Mouse (Mus musculus) testis, adult 2 months (tissue): ENCODE measurements around the gene Amacr. TPM values are rescaled to one million over a fixed set of nuclear protein-coding genes. Genes with fewer than 3 reads are reported as not detected.

Experiments used
- H3K27ac ChIP-seq: fragments of 200-500 bp; 2 replicates; pipeline ENCODE4 v1.5.1; 2012; ENCODE audit warnings: low read depth, low read length; ENCODE audit not compliant: control insufficient read depth, insufficient read depth
- H3K27me3 ChIP-seq: fragments of 200-500 bp; 2 replicates; pipeline ENCODE4 v1.6.1; 2012; ENCODE audit warnings: mild to moderate bottlenecking, low read length, moderate library complexity; ENCODE audit not compliant: control insufficient read depth, insufficient read depth
- H3K36me3 ChIP-seq: fragments of 200-500 bp; 2 replicates; pipeline ENCODE4 v1.6.1; 2012; ENCODE audit warnings: mild to moderate bottlenecking, low read length; ENCODE audit not compliant: control insufficient read depth, insufficient read depth
- H3K4me1 ChIP-seq: fragments of 200-500 bp; 2 replicates; pipeline ENCODE4 v1.6.1; 2012; ENCODE audit warnings: low read length; ENCODE audit not compliant: control insufficient read depth, insufficient read depth
- H3K4me3 ChIP-seq: fragments of 200-500 bp; 2 replicates; pipeline ENCODE4 v1.5.1; 2012; ENCODE audit warnings: low read depth, mild to moderate bottlenecking, low read length, moderate library complexity, mixed read lengths; ENCODE audit not compliant: control insufficient read depth
- CTCF ChIP-seq: fragments of 200-500 bp; IDR thresholded peaks from 2 replicates; pipeline ENCODE4 v1.5.1; 2012; ENCODE audit warnings: low read depth, mild to moderate bottlenecking, inconsistent platforms, low read length, moderate library complexity; ENCODE audit not compliant: control insufficient read depth, insufficient read depth, insufficient replicate concordance
- POLR2A ChIP-seq: fragments of 200-500 bp; IDR thresholded peaks from 2 replicates; pipeline ENCODE4 v1.6.1; 2012; ENCODE audit warnings: low read depth, mild to moderate bottlenecking, inconsistent platforms, low read length, moderate library complexity; ENCODE audit not compliant: control insufficient read depth
- polyA plus RNA-seq: library from polyadenylated mRNA; depleted of rRNA; stranded (reverse); fragments of >200 nt; gene quantifications from 2 replicates; pipeline ENCODE4 v1.2.3, GENCODE M21; 2012

The Amacr gene
- polyA plus RNA-seq, 1 experiment: 2.7 TPM

DNA sequence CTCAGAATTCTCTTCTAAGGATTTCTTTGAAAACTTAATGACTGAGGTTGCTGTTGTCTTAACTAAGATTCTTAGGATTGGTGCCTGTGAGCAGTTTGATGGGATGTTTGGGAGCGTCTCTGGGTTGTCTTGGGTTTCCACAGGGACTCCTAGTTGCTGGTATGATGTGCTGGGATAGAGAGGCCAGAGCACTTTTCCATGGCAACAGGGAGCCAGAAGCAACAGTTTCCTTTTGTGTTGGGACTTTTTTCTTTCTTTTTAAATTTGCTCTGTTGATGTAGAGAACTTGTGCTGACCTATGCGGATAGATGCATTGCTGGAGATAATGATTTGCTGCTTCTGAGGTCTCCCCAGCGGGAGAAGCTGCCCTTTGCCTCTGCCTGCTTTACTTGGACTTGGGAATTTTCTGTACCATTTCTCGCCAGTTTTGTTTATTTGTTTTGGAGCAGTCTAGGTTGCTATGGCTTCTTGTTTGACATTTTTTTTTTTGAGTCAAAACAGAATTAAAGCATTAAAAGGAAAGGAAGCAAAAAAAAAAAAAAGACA lies 28.7 kb upstream of the Amacr start:
- H3K4me3 ChIP-seq: no peak overlapping the region
- no peaks in the 10 kb centered on the region for H3K36me3 ChIP-seq
- H3K27me3 ChIP-seq: no peaks in the 10 kb centered on the region
- TF ChIP-seq CTCF (no peak), POLR2A (no peak)
- H3K27ac ChIP-seq: peak overlapping the region; percentile 29
- peaks cover 5% of the 10 kb centered on the region for H3K4me1 ChIP-seq

DNA sequence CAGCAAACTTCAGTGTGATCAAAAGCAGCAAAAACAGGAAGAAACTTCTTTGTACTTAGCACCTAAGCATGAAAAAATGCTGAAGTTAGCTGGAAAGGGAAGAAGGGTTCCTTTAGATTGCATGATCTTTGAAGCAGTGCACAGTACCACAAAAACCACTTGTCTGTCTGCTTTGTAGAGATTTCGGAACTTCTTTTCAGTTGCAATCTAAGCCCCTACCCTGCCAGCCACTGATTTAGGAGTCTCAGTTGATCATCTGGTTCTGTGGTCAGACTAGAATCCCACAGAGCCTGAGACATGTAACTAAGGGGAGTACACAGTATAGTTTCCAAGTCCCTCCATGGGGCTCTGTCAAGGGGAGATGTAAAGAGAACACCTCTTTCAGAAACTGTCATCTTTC lies 28.1 kb upstream of the Amacr start:
- Histone ChIP-seq H3K4me1 (peaks cover 5% of the 10 kb centered on the region), H3K4me3 (no peak overlapping the region), H3K27ac (no peak overlapping the region; the same call in 1 of the 2 replicates), H3K36me3 (no peaks in the 10 kb centered on the region), H3K27me3 (no peaks in the 10 kb centered on the region)
- TF ChIP-seq POLR2A (no peak), CTCF (no peak)

- Histone ChIP-seq H3K27ac (peak overlapping the region; percentile 60; the same call in 1 of the 2 replicates), H3K4me3 (no peak overlapping the region)
These were observed 27.1 kb upstream of the Amacr start for GRCm38 (mm10) chr15:10954381-10955016.

DNA sequence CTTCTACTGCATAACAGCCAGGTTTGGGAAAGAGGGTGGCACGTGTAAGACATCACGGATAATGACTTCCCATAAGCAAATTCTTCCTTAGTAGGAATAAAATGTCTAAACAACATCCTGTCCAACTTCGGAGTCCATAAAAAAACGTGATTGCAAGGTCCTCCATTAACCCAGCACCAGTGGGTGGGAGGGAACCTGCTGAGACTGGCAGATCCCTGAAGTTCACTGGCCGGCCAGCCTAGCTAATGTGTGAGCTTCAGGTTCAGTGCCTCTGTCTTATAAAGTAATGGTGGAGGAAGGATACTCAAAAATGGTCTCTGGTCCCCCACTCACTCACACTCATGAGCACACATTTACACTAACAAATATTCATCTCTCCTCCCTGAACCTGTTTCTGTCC lies 26.4 kb upstream of the Amacr start:
- H3K4me3 ChIP-seq: no peak overlapping the region

More at GRCm38 (mm10) chr15:10954381-10955016, 27.1 kb upstream of the Amacr start:
- Histone ChIP-seq H3K27me3 (no peaks in the 10 kb centered on the region), H3K4me1 (peaks cover 5% of the 10 kb centered on the region), H3K36me3 (no peaks in the 10 kb centered on the region)
- TF ChIP-seq POLR2A (no peak), CTCF (no peak)

DNA sequence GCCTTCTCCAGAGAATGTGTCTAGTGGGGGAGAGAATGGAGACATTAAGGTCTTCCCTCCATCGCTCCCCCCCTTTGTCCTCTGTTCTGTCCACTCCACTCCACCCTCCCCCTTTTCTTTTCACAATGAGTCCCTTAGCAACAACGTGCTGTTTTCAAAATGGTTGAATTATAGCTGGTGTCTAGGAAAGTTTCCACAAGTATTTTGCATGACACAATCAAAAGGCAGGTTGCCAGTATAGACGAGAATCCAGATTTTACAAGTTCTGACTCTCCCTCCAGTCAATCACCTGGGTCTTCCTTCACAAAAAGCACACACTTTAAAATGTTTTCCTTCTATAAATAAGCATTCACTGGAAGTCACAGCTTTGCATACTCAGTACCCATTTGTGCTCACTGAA lies 24.9 kb upstream of the Amacr start:
- no peak for TF ChIP-seq POLR2A
- TF ChIP-seq CTCF: no peak
- Histone ChIP-seq H3K36me3 (no peaks in the 10 kb centered on the region), H3K27me3 (no peaks in the 10 kb centered on the region), H3K4me3 (no peak overlapping the region), H3K27ac (no peak overlapping the region), H3K4me1 (peaks cover 5% of the 10 kb centered on the region)

More for the DNA sequence above, 26.4 kb upstream of the Amacr start:
- TF ChIP-seq POLR2A (no peak), CTCF (no peak)
- Histone ChIP-seq H3K4me1 (peaks cover 5% of the 10 kb centered on the region), H3K27ac (no peak overlapping the region), H3K27me3 (no peaks in the 10 kb centered on the region), H3K36me3 (no peaks in the 10 kb centered on the region)

DNA sequence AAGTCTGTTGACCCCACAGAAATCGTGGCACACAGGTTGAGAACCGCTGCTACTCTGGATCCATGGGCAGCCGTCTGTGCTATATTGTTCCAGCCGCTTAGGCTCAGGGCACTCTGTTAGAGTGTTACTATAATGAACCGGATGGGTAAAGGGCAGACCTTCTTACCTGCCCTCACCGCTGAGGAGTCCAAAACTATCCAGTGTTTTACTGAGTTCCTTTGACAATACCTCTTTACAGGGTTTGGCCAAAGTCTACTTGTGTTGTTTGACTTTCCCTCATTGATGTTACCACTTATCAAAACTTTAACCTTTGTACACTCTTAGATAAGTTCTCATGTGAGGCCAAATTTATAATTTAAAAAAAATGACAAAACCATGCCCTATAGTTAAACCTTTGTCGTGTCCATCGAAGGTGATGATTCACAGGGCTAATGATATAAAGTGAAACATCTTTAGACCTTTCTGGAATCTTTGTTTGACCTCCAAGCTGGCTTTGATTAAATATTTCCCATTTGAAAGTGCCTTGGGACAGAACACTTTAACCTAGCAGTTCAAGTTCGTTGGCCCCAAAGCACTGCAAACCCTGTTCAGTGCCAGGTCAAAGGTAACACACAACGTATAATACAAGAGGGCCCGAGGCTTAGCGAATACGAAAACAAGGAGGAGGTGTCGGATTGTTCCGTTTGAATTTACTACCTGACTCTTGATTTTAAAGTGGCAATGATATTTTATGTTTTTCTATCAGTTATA lies 22.1 kb upstream of the Amacr start:
- Histone ChIP-seq H3K4me1 (no peaks in the 10 kb centered on the region), H3K36me3 (no peaks in the 10 kb centered on the region), H3K27me3 (no peaks in the 10 kb centered on the region), H3K27ac (no peak overlapping the region), H3K4me3 (no peak overlapping the region)
- TF ChIP-seq POLR2A (no peak), CTCF (no peak)

DNA sequence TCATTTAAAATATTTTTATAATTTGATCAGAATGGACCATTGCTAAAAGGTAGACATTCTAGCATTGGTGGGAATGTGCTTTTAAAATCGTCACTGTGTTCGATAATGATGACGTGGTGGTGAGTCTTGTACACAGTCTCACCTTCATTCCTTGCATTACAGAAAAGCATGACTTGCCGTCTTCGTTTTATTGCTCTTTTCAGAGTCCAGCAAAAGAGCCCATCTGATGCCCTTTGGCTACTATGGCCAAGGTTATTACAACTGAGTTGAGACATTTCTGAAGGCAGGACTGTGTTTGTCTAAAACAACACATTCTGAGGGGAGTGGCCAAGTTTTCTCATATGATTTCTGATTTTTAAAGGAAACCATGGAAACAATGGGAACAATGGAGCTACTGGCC lies 21.3 kb upstream of the Amacr start:
- H3K27me3 ChIP-seq: no peaks in the 10 kb centered on the region
- no peaks in the 10 kb centered on the region for H3K4me1 ChIP-seq
- H3K36me3 ChIP-seq: no peaks in the 10 kb centered on the region
- H3K4me3 ChIP-seq: no peak overlapping the region
- H3K27ac ChIP-seq: no peak overlapping the region
- TF ChIP-seq CTCF: no peak
- no peak for TF ChIP-seq POLR2A
